In the genomic region with DNA sequence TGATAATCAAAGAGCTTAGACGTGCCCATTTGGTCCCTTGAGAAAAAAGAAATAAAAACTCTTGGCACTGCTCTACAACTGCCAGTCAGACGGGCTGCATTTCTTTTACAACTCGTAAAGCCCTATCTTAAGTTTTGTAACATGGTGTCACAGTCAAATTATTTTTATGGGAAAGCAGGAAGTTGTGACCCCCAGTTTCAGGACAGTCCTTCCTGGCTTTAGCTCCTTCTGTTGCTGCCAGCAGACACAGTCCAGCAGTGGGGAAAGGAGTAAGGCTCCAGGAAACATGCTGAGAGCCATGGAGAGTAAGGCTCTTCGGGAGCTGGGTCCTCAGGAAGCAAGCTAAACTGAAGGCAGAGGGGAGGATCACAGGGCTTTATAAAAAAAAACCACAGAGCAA, we compare ENCODE assay signal across 13 mouse cellular contexts. TPM values are rescaled to one million over a fixed set of nuclear protein-coding genes. Genes with fewer than 3 reads are reported as not detected.
A peak's percentile ranks its signal among the peaks of the same experiment; 100 is the strongest.
DNase-seq lines count a peak whose midpoint lies in the region; ATAC-seq lines count a peak whose summit lies in the region.
"Had no signal": no experiment of that assay in that cellular context is flagged by ENCODE, and none has a peak within 500 bp of the region (broad histone marks: within the 10 kb centered on the region; RNA-seq: fewer than 3 reads in every experiment).

No protein-coding gene starts in this region.

- no peaks in the 10 kb centered on the region for H3K36me3 ChIP-seq in heart, embryonic 12.5 days
- H3K36me3 ChIP-seq in megakaryocyte, embryonic 14.5 days (replicated peaks; ENCODE audit: low read length), result peaks cover 71% of the 10 kb centered on the region
- peaks cover 3% of the 10 kb centered on the region for H3K36me3 ChIP-seq in kidney, embryonic 16.5 days (ENCODE audit: insufficient read depth, low read length)
- H3K36me3 ChIP-seq in stomach, embryonic 16.5 days (ENCODE audit: control insufficient read depth, insufficient read depth, low read length), result 0 out of 2 replicates have a peak, but pooled peaks cover 7% of the 10 kb centered on the region

- no peak for ATAC-seq in heart, embryonic 12.5 days (ENCODE audit: insufficient number of reproducible peaks, low FRiP score)
- ATAC-seq in megakaryocyte, adult 5-6 weeks (ENCODE audit: poor library complexity, severe bottlenecking), result no peak
- ATAC-seq in kidney, embryonic 16.5 days (ENCODE audit: low FRiP score, low TSS enrichment), result no peak
- no peak for ATAC-seq in stomach, embryonic 16.5 days (ENCODE audit: insufficient read depth, low FRiP score)
- ATAC-seq in erythroid progenitor cell, adult 5-6 weeks (replicated peaks; ENCODE audit: low FRiP score, poor library complexity, severe bottlenecking), result no peak
- ATAC-seq: CD4-positive, CD25-positive, alpha-beta regulatory T cell, adult 4 months had no signal

- H3K4me3 ChIP-seq in heart, embryonic 12.5 days, result no peak overlapping the region
- peak overlapping the region; percentile 35 for H3K4me3 ChIP-seq in megakaryocyte, embryonic 14.5 days (replicated peaks)
- H3K4me3 ChIP-seq in kidney, embryonic 16.5 days (ENCODE audit: low read length), result no peak overlapping the region
- no peak overlapping the region for H3K4me3 ChIP-seq in stomach, embryonic 16.5 days (replicated peaks; ENCODE audit: low read length)

- no peak overlapping the region for H3K4me2 ChIP-seq in heart, embryonic 12.5 days
- no peak overlapping the region for H3K4me2 ChIP-seq in kidney, embryonic 16.5 days (replicated peaks; ENCODE audit: low read depth, low read length)
- no peak overlapping the region for H3K4me2 ChIP-seq in stomach, embryonic 16.5 days (ENCODE audit: low read depth, low read length)
- H3K4me2 ChIP-seq: liver, embryonic 11.5 days had no signal

- no peaks in the 10 kb centered on the region for H3K27me3 ChIP-seq in heart, embryonic 12.5 days (replicated peaks)
- no peaks in the 10 kb centered on the region for H3K27me3 ChIP-seq in megakaryocyte, embryonic 14.5 days (replicated peaks)
- H3K27me3 ChIP-seq in kidney, embryonic 16.5 days (ENCODE audit: insufficient read depth, low read length), result no peaks in the 10 kb centered on the region
- no peaks in the 10 kb centered on the region for H3K27me3 ChIP-seq in stomach, embryonic 16.5 days (ENCODE audit: control insufficient read depth, insufficient read depth, low read length)

- H3K4me1 ChIP-seq in heart, embryonic 12.5 days (replicated peaks), result peaks cover 19% of the 10 kb centered on the region
- peaks cover 66% of the 10 kb centered on the region for H3K4me1 ChIP-seq in megakaryocyte, embryonic 14.5 days
- peaks cover 26% of the 10 kb centered on the region for H3K4me1 ChIP-seq in kidney, embryonic 16.5 days (ENCODE audit: insufficient read depth, low read length)
- peaks cover 17% of the 10 kb centered on the region for H3K4me1 ChIP-seq in stomach, embryonic 16.5 days (ENCODE audit: control insufficient read depth, insufficient read depth, low read length)

- no peaks in the 10 kb centered on the region for H3K9me3 ChIP-seq in heart, embryonic 12.5 days (replicated peaks)
- H3K9me3 ChIP-seq in megakaryocyte, embryonic 14.5 days, result no peaks in the 10 kb centered on the region
- H3K9me3 ChIP-seq in kidney, embryonic 16.5 days (ENCODE audit: low read length), result no peaks in the 10 kb centered on the region
- no peaks in the 10 kb centered on the region for H3K9me3 ChIP-seq in stomach, embryonic 16.5 days (replicated peaks; ENCODE audit: control insufficient read depth, low read length)

- no peak overlapping the region for H3K9ac ChIP-seq in heart, embryonic 12.5 days
- H3K9ac ChIP-seq in kidney, embryonic 16.5 days (replicated peaks; ENCODE audit: low read length), result no peak overlapping the region
- H3K9ac ChIP-seq in stomach, embryonic 16.5 days (ENCODE audit: low read length), result no peak overlapping the region

- no peak overlapping the region for H3K27ac ChIP-seq in heart, embryonic 12.5 days (ENCODE audit: poor library complexity, severe bottlenecking)
- peak overlapping the region; percentile 57; the same call in 1 of the 2 replicates for H3K27ac ChIP-seq in kidney, embryonic 16.5 days (ENCODE audit: low read length)
- peak overlapping the region; percentile 40; the same call in 1 of the 2 replicates for H3K27ac ChIP-seq in stomach, embryonic 16.5 days (ENCODE audit: low read length)

- peak; percentile 61 for DNase-seq in heart, adult 8-10 months (ENCODE audit: low spot score)
- DNase-seq in layer of hippocampus, postnatal 25 days (ENCODE audit: extremely low spot score in 1 of 2, low spot score in 1 of 2), result no peak
- DNase-seq: cerebellum, postnatal 36 days had no signal

- 32% methylated on average over 4 of the region's 4 CpGs for WGBS in heart, embryonic 12.5 days
- 53% methylated on average over 4 of the region's 4 CpGs for WGBS in kidney, embryonic 16.5 days
- WGBS in stomach, embryonic 16.5 days, result 61% methylated on average over 4 of the region's 4 CpGs

RNA-seq across cellular contexts. Expression of gene Dtx4, which starts 17.5 kb away (rescaled TPM):
- total RNA-seq in heart, adult 8-10 months (2022), result 1 to 10 TPM; 4.1 to 5.4 (median 4.7) TPM
- 1.4 and 1.7 TPM in 2 replicates for polyA plus RNA-seq in heart, embryonic 12.5 days (2016; fragmentation: Nextera tagmentation; extraction: Ambion mirVana)
- polyA plus RNA-seq in megakaryocyte, embryonic 14.5 days (2012; ENCODE audit: insufficient read depth, low replicate concordance), result 1.9 and 2.5 TPM in 2 replicates
- total RNA-seq in megakaryocyte, adult 5-6 weeks (2015), result 7.3 and 9.9 TPM in 2 replicates
- total RNA-seq in megakaryocyte, adult 5-6 weeks (2017), result 8.3 and 9.0 TPM in 2 replicates
- polyA plus RNA-seq in kidney, embryonic 16.5 days (2015; fragmentation: Nextera tagmentation; extraction: Ambion mirVana), result 6.1 and 6.6 TPM in 2 replicates
- polyA plus RNA-seq in stomach, embryonic 16.5 days (2015; fragmentation: Nextera tagmentation; extraction: Ambion mirVana), result 14.7 and 15.7 TPM in 2 replicates
- 10 to 100 TPM; 32.8 to 34.8 TPM for total RNA-seq in layer of hippocampus, postnatal 25 days (2021)
- 5.8 and 7.1 TPM in 2 replicates for total RNA-seq in erythroid progenitor cell, adult 5-6 weeks (2015; ENCODE audit: low replicate concordance)
- 1.2 and 2.6 TPM in 2 replicates for total RNA-seq in erythroid progenitor cell, adult 5-6 weeks (2017; ENCODE audit: low replicate concordance)

RNA-seq across cellular contexts. Expression of gene Mpeg1, which starts 23.2 kb away (rescaled TPM):
- total RNA-seq in heart, adult 8-10 months (2022), result 10 to 100 TPM in 1 of 4 experiments, 1 to 10 TPM in 3; 5.5 to 14.8 (median 6.2) TPM
- 0.06 and 0.18 TPM in 2 replicates for polyA plus RNA-seq in heart, embryonic 12.5 days (2016; fragmentation: Nextera tagmentation; extraction: Ambion mirVana)
- 6.5 TPM in 1 of 2 replicates, not detected in the other for polyA plus RNA-seq in megakaryocyte, embryonic 14.5 days (2012; ENCODE audit: insufficient read depth, low replicate concordance)
- total RNA-seq in megakaryocyte, adult 5-6 weeks (2015), result 1,084 and 1,137 TPM in 2 replicates
- total RNA-seq in megakaryocyte, adult 5-6 weeks (2017), result 543 and 663 TPM in 2 replicates
- 0.54 and 0.62 TPM in 2 replicates for polyA plus RNA-seq in kidney, embryonic 16.5 days (2015; fragmentation: Nextera tagmentation; extraction: Ambion mirVana)
- polyA plus RNA-seq in stomach, embryonic 16.5 days (2015; fragmentation: Nextera tagmentation; extraction: Ambion mirVana), result 1.3 and 1.8 TPM in 2 replicates
- 1 to 10 TPM; 8.1 to 9.5 TPM for total RNA-seq in layer of hippocampus, postnatal 25 days (2021)
- total RNA-seq in erythroid progenitor cell, adult 5-6 weeks (2015; ENCODE audit: low replicate concordance), result 61.6 and 71.0 TPM in 2 replicates
- total RNA-seq in erythroid progenitor cell, adult 5-6 weeks (2017; ENCODE audit: low replicate concordance), result 23.0 and 36.1 TPM in 2 replicates

RNA-seq across cellular contexts. Expression of gene Pfpl, which starts 56.1 kb away (rescaled TPM):
- not detected for total RNA-seq in heart, adult 8-10 months (2022)
- polyA plus RNA-seq in heart, embryonic 12.5 days (2016; fragmentation: Nextera tagmentation; extraction: Ambion mirVana), result not detected in 2 replicates
- polyA plus RNA-seq in megakaryocyte, embryonic 14.5 days (2012; ENCODE audit: insufficient read depth, low replicate concordance), result not detected in 2 replicates
- not detected in 2 replicates for total RNA-seq in megakaryocyte, adult 5-6 weeks (2015)
- not detected in 2 replicates for total RNA-seq in megakaryocyte, adult 5-6 weeks (2017)
- not detected in 2 replicates for polyA plus RNA-seq in kidney, embryonic 16.5 days (2015; fragmentation: Nextera tagmentation; extraction: Ambion mirVana)
- not detected in 2 replicates for polyA plus RNA-seq in stomach, embryonic 16.5 days (2015; fragmentation: Nextera tagmentation; extraction: Ambion mirVana)
- total RNA-seq in layer of hippocampus, postnatal 25 days (2021), result not detected
- not detected in 2 replicates for total RNA-seq in erythroid progenitor cell, adult 5-6 weeks (2015; ENCODE audit: low replicate concordance)
- not detected in 2 replicates for total RNA-seq in erythroid progenitor cell, adult 5-6 weeks (2017; ENCODE audit: low replicate concordance)
- total RNA-seq: layer of hippocampus, postnatal 10 days had no signal
- polyA plus RNA-seq: CD4-positive, CD25-positive, alpha-beta regulatory T cell, adult 4 months; gonadal fat pad, adult 2 months; liver, embryonic 11.5 days had no signal

Comparison
In these comparisons a context has a peak if more than half of its experiments do, and no peak if none do; other contexts are left out.
1. RNA of gene Mpeg1, which starts 23.2 kb away (total RNA-seq): 543 to 1,137 TPM in megakaryocyte, adult 5-6 weeks; 23.0 to 71.0 TPM in erythroid progenitor cell, adult 5-6 weeks, 8.1 to 9.5 TPM in layer of hippocampus, postnatal 25 days and 5.5 to 14.8 TPM in heart, adult 8-10 months; every median in the first group is over 4 times any median in the second.